Mouse (Mus musculus) MEL (cell line): Measurements from ENCODE around the gene Csf2rb2.

Experiments
- CTCF ChIP-seq, 3 experiments: IDR thresholded peaks in 2 of 3; conservative IDR thresholded peaks in 1 of 3; 2 replicates each; pipeline ENCODE4 v1.5.1; 2011 to 2012; ENCODE audit warnings: low read length in 3 of 3, low read depth in 2 of 3, mild to moderate bottlenecking in 2 of 3, improper control_type of control experiment in 1 of 3, inconsistent platforms in 1 of 3, mixed read lengths in 1 of 3, moderate library complexity in 1 of 3; ENCODE audit not compliant: control insufficient read depth in 1 of 3, insufficient read depth in 1 of 3, poor library complexity in 1 of 3, severe bottlenecking in 1 of 3
- E2F4 ChIP-seq: IDR thresholded peaks from 2 replicates; pipeline ENCODE4 v1.6.1; 2011; ENCODE audit warnings: low read depth, low read length, improper control_type of control experiment, borderline replicate concordance
- EP300 ChIP-seq, 2 experiments: IDR thresholded peaks; 2 replicates each; pipeline ENCODE4 v1.6.1; 2011; ENCODE audit warnings: improper control_type of control experiment in 2 of 2, low read length in 2 of 2, low read depth in 1 of 2, mild to moderate bottlenecking in 1 of 2
- GABPA ChIP-seq: IDR thresholded peaks from 2 replicates; pipeline ENCODE4 v1.6.1; 2012; ENCODE audit warnings: low read depth, mild to moderate bottlenecking, inconsistent platforms, low read length, improper control_type of control experiment, moderate library complexity
- HCFC1 ChIP-seq: IDR thresholded peaks from 2 replicates; pipeline ENCODE4 v1.6.1; 2012; ENCODE audit warnings: low read depth, mild to moderate bottlenecking, inconsistent platforms, low read length, improper control_type of control experiment, moderate library complexity
- MAX ChIP-seq: IDR thresholded peaks from 2 replicates; pipeline ENCODE4 v1.6.1; 2011; ENCODE audit warnings: low read length, improper control_type of control experiment
- MAZ ChIP-seq: IDR thresholded peaks from 2 replicates; pipeline ENCODE4 v1.6.1; 2012; ENCODE audit warnings: low read depth, mild to moderate bottlenecking, inconsistent platforms, low read length, improper control_type of control experiment
- NRF1 ChIP-seq: IDR thresholded peaks from 2 replicates; pipeline ENCODE4 v1.6.1; 2014; ENCODE audit warnings: low read depth, mild to moderate bottlenecking, inconsistent platforms, low read length, improper control_type of control experiment, moderate library complexity; ENCODE audit not compliant: poor library complexity, insufficient read depth, severe bottlenecking
- POLR2A ChIP-seq, 2 experiments: IDR thresholded peaks; 2 replicates each; pipeline ENCODE4 v1.6.1; 2011 to 2012; ENCODE audit warnings: low read length in 2 of 2, mild to moderate bottlenecking in 2 of 2, control low read depth in 1 of 2, improper control_type of control experiment in 1 of 2, low read depth in 1 of 2, moderate library complexity in 1 of 2; ENCODE audit not compliant: control insufficient read depth in 1 of 2, insufficient read depth in 1 of 2, poor library complexity in 1 of 2
- RAD21 ChIP-seq: IDR thresholded peaks from 2 replicates; pipeline ENCODE4 v1.6.1; 2011; ENCODE audit warnings: mild to moderate bottlenecking, low read depth, low read length, improper control_type of control experiment
- SIN3A ChIP-seq: IDR thresholded peaks from 2 replicates; pipeline ENCODE4 v1.6.1; 2012; ENCODE audit warnings: low read length, improper control_type of control experiment, inconsistent platforms
- TAL1 ChIP-seq: IDR thresholded peaks from 2 replicates; pipeline ENCODE4 v1.6.1; 2012; ENCODE audit warnings: mild to moderate bottlenecking, inconsistent platforms, low read length, moderate library complexity, mixed read lengths
- UBTF ChIP-seq: IDR thresholded peaks from 2 replicates; pipeline ENCODE4 v1.6.1; 2012; ENCODE audit warnings: low read depth, mild to moderate bottlenecking, inconsistent platforms, low read length, improper control_type of control experiment, moderate library complexity, borderline replicate concordance; ENCODE audit not compliant: insufficient read depth
- ZMIZ1 ChIP-seq: IDR thresholded peaks from 2 replicates; pipeline ENCODE4 v1.6.1; 2012; ENCODE audit warnings: low read depth, mild to moderate bottlenecking, inconsistent platforms, low read length, improper control_type of control experiment, moderate library complexity

DNA sequence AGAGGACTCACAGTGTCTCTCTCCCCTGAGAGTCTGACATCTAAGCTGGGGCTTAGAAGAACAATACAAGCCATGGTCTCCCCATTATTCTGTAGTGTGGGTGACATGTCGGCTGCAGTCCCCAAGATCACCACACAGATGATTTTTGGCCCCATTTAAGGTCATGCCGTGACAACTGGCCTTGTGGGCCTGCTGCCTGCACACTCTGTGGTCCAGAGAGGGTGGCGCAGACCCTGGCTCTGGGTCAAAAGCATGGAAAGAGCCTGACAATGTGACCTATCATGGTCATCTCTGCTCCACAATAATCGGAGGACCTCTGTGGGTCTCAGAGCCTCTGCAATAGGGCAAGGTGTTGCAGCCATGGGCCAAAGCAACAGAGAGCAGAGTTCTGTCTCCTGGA is 11.8 kb downstream of the Csf2rb2 start:
- TF ChIP-seq CTCF (IDR thresholded peaks at IDR 0.05 in 2 of 3, conservative IDR thresholded peaks at IDR 0.05 in 1 of 3; ENCODE audit: control insufficient read depth in 1 of 3, insufficient read depth in 1 of 3, low read depth in 2 of 3, low read length in 3 of 3, poor library complexity in 1 of 3, severe bottlenecking in 1 of 3) (no peak), MAX (no peak), SIN3A (no peak), ZMIZ1 (no peak), HCFC1 (no peak), EP300 (IDR thresholded peaks at IDR 0.05; ENCODE audit: low read depth in 1 of 2, low read length in 2 of 2) (no peak), TAL1 (no peak), POLR2A (IDR thresholded peaks at IDR 0.05; ENCODE audit: control insufficient read depth in 1 of 2, insufficient read depth in 1 of 2, low read depth in 1 of 2, low read length in 2 of 2, poor library complexity in 1 of 2) (no peak), NRF1 (no peak), E2F4 (no peak), MAZ (no peak), GABPA (no peak), RAD21 (no peak), UBTF (no peak)
